Comparison of ENCODE assay signal across 8 mouse cellular contexts in genomic region chr9:106210853-106211609, GRCm38 (mm10). TPM values are rescaled to one million over a fixed set of nuclear protein-coding genes. Genes with fewer than 3 reads are reported as not detected.
DNase-seq lines count a peak whose midpoint lies in the region; ATAC-seq lines count a peak whose summit lies in the region.
"Had no signal": no experiment of that assay in that cellular context is flagged by ENCODE, and none has a peak within 500 bp of the region (broad histone marks: within the 10 kb centered on the region; RNA-seq: fewer than 3 reads in every experiment).

No protein-coding gene starts in this region.

- no peak overlapping the region; the same call in 1 of the 2 replicates for H3K9ac ChIP-seq in midbrain, embryonic 12.5 days (replicated peaks)

- no peaks in the 10 kb centered on the region for H3K9me3 ChIP-seq in hindbrain, embryonic 10.5 days
- H3K9me3 ChIP-seq in midbrain, embryonic 12.5 days, result no peaks in the 10 kb centered on the region

- 37% methylated on average over 9 of the region's 9 CpGs for WGBS in hindbrain, embryonic 10.5 days
- 27% methylated on average over 9 of the region's 9 CpGs for WGBS in midbrain, embryonic 12.5 days

- peaks cover 20% of the 10 kb centered on the region for H3K4me1 ChIP-seq in hindbrain, embryonic 10.5 days (replicated peaks)
- H3K4me1 ChIP-seq in midbrain, embryonic 12.5 days, result peaks cover 19% of the 10 kb centered on the region

- H3K27ac ChIP-seq in hindbrain, embryonic 10.5 days, result peak overlapping the region; percentile 85
- H3K27ac ChIP-seq in midbrain, embryonic 12.5 days (replicated peaks), result peak overlapping the region; percentile 69
- H3K27ac ChIP-seq: macrophage had no signal

- H3K4me3 ChIP-seq in hindbrain, embryonic 10.5 days, result peak overlapping the region; percentile 48
- H3K4me3 ChIP-seq in midbrain, embryonic 12.5 days, result peak overlapping the region; percentile 31; the same call in 1 of the 2 replicates

- ATAC-seq in CD4-positive, CD25-positive, alpha-beta regulatory T cell, adult 4 months, result peak; percentile 64
- no peak for ATAC-seq in midbrain, embryonic 12.5 days (ENCODE audit: low FRiP score, low read depth)
- ATAC-seq in erythroid progenitor cell, adult 5-6 weeks (replicated peaks; ENCODE audit: low FRiP score, poor library complexity, severe bottlenecking), result no peak

- no peaks in the 10 kb centered on the region for H3K27me3 ChIP-seq in hindbrain, embryonic 10.5 days (ENCODE audit: insufficient read depth, poor library complexity, severe bottlenecking)
- no peaks in the 10 kb centered on the region for H3K27me3 ChIP-seq in midbrain, embryonic 12.5 days

- H3K36me3 ChIP-seq in hindbrain, embryonic 10.5 days, result peaks cover 56% of the 10 kb centered on the region
- peaks cover 33% of the 10 kb centered on the region for H3K36me3 ChIP-seq in midbrain, embryonic 12.5 days

- H3K4me2 ChIP-seq in midbrain, embryonic 12.5 days (replicated peaks), result peak overlapping the region; percentile 55

- DNase-seq in CD4-positive helper T cell, adult 2 months (ENCODE audit: low read depth, low spot score), result peak; percentile 71
- no peak for DNase-seq in hindbrain, embryonic 10.5 days (ENCODE audit: low spot score)
- DNase-seq in cerebellum, adult 9-10 months, result no peak
- DNase-seq in left cerebral cortex, adult 9 months (ENCODE audit: low spot score in 2 of 2), result no peak

RNA-seq across cellular contexts. Expression of gene Twf2, which starts 8.1 kb away (rescaled TPM):
- 100 to 1,000 TPM; 151 to 174 TPM for polyA plus RNA-seq in CD4-positive, CD25-positive, alpha-beta regulatory T cell, adult 4 months (2017; shearing (Covaris generic))
- 65.9 and 71.3 TPM in 2 replicates for polyA plus RNA-seq in hindbrain, embryonic 10.5 days (2016; fragmentation: Nextera tagmentation; extraction: Ambion mirVana)
- 53.1 and 58.0 TPM in 2 replicates for polyA plus RNA-seq in midbrain, embryonic 12.5 days (2016; fragmentation: Nextera tagmentation; extraction: Ambion mirVana)
- 11.2 and 14.7 TPM in 2 replicates for total RNA-seq in erythroid progenitor cell, adult 5-6 weeks (2015; ENCODE audit: low replicate concordance)
- total RNA-seq in erythroid progenitor cell, adult 5-6 weeks (2017; ENCODE audit: low replicate concordance), result 1.8 and 17.5 TPM in 2 replicates

RNA-seq across cellular contexts. Expression of gene Tlr9, which starts 11.4 kb away (rescaled TPM):
- not detected for polyA plus RNA-seq in CD4-positive, CD25-positive, alpha-beta regulatory T cell, adult 4 months (2017; shearing (Covaris generic))
- polyA plus RNA-seq in hindbrain, embryonic 10.5 days (2016; fragmentation: Nextera tagmentation; extraction: Ambion mirVana), result not detected in 2 replicates
- polyA plus RNA-seq in midbrain, embryonic 12.5 days (2016; fragmentation: Nextera tagmentation; extraction: Ambion mirVana), result not detected in 2 replicates
- total RNA-seq in erythroid progenitor cell, adult 5-6 weeks (2015; ENCODE audit: low replicate concordance), result 0.72 and 5.0 TPM in 2 replicates
- 0.64 TPM in 1 of 2 replicates, not detected in the other for total RNA-seq in erythroid progenitor cell, adult 5-6 weeks (2017; ENCODE audit: low replicate concordance)

RNA-seq across cellular contexts. Expression of gene Ppm1m, which starts 11.5 kb away (rescaled TPM):
- 10 to 100 TPM; 19.8 to 24.0 TPM for polyA plus RNA-seq in CD4-positive, CD25-positive, alpha-beta regulatory T cell, adult 4 months (2017; shearing (Covaris generic))
- 47.3 and 48.6 TPM in 2 replicates for polyA plus RNA-seq in hindbrain, embryonic 10.5 days (2016; fragmentation: Nextera tagmentation; extraction: Ambion mirVana)
- 31.9 and 39.1 TPM in 2 replicates for polyA plus RNA-seq in midbrain, embryonic 12.5 days (2016; fragmentation: Nextera tagmentation; extraction: Ambion mirVana)
- 9.4 and 25.6 TPM in 2 replicates for total RNA-seq in erythroid progenitor cell, adult 5-6 weeks (2015; ENCODE audit: low replicate concordance)
- 6.1 and 10.3 TPM in 2 replicates for total RNA-seq in erythroid progenitor cell, adult 5-6 weeks (2017; ENCODE audit: low replicate concordance)

RNA-seq across cellular contexts. Expression of gene Alas1, which starts 37.4 kb away (rescaled TPM):
- 10 to 100 TPM; 43.4 to 74.4 TPM for polyA plus RNA-seq in CD4-positive, CD25-positive, alpha-beta regulatory T cell, adult 4 months (2017; shearing (Covaris generic))
- 60.4 and 78.6 TPM in 2 replicates for polyA plus RNA-seq in hindbrain, embryonic 10.5 days (2016; fragmentation: Nextera tagmentation; extraction: Ambion mirVana)
- 79.0 and 87.6 TPM in 2 replicates for polyA plus RNA-seq in midbrain, embryonic 12.5 days (2016; fragmentation: Nextera tagmentation; extraction: Ambion mirVana)
- total RNA-seq in erythroid progenitor cell, adult 5-6 weeks (2015; ENCODE audit: low replicate concordance), result 44.0 and 57.7 TPM in 2 replicates
- total RNA-seq in erythroid progenitor cell, adult 5-6 weeks (2017; ENCODE audit: low replicate concordance), result 37.1 and 38.0 TPM in 2 replicates

RNA-seq across cellular contexts. Expression of gene Wdr82, which starts 40.3 kb away (rescaled TPM):
- 10 to 100 TPM; 46.5 to 47.3 TPM for polyA plus RNA-seq in CD4-positive, CD25-positive, alpha-beta regulatory T cell, adult 4 months (2017; shearing (Covaris generic))
- polyA plus RNA-seq in hindbrain, embryonic 10.5 days (2016; fragmentation: Nextera tagmentation; extraction: Ambion mirVana), result 25.8 and 29.9 TPM in 2 replicates
- 35.6 and 36.3 TPM in 2 replicates for polyA plus RNA-seq in midbrain, embryonic 12.5 days (2016; fragmentation: Nextera tagmentation; extraction: Ambion mirVana)
- total RNA-seq in erythroid progenitor cell, adult 5-6 weeks (2015; ENCODE audit: low replicate concordance), result 18.0 and 26.0 TPM in 2 replicates
- total RNA-seq in erythroid progenitor cell, adult 5-6 weeks (2017; ENCODE audit: low replicate concordance), result 25.9 and 31.7 TPM in 2 replicates
